Mouse (Mus musculus): ENCODE data around the gene Lce3f. TPM values are rescaled to one million over a fixed set of nuclear protein-coding genes. Genes with fewer than 3 reads are reported as not detected.
A peak's percentile ranks its signal among the peaks of the same experiment; 100 is the strongest.

The Lce3f gene
- polyA plus RNA-seq, 1 experiment from 2014 or later, result not detected

- Histone ChIP-seq H3K27me3 (ENCODE audit: control insufficient read depth, insufficient read depth, low read length) (no peaks in the 10 kb centered on the region), H3K36me3 (ENCODE audit: control insufficient read depth, insufficient read depth, low read length) (no peaks in the 10 kb centered on the region), H3K4me2 (ENCODE audit: low read length) (peak overlapping the region; percentile 87), H3K4me1 (ENCODE audit: control insufficient read depth in 2 of 2, insufficient read depth in 2 of 2, low read length in 2 of 2) (no peaks in the 10 kb centered on the region), H3K9me3 (ENCODE audit: control insufficient read depth, low read length) (no peaks in the 10 kb centered on the region), H3K9ac (ENCODE audit: low read length) (peak overlapping the region; percentile 61), H3K27ac (replicated peaks in 1 of 2; ENCODE audit: control insufficient read depth in 1 of 2, insufficient read depth in 1 of 2, low read depth in 2 of 2, low read length in 2 of 2) (no peak overlapping the region), H3K4me3 (ENCODE audit: control insufficient read depth in 1 of 2, insufficient read depth in 1 of 2, low read depth in 1 of 2, low read length in 2 of 2) (peak overlapping the region; percentile 51 to 54)
- 2% methylated on average over 23 of the region's 24 CpGs for WGBS
- 0 out of 2 replicates have a peak, but pooled peaks have one; percentile 31 for ATAC-seq (ENCODE audit: insufficient number of reproducible peaks, insufficient read depth, low FRiP score, low read depth)
Observed at GRCm38 (mm10) chr3:93014378-93014801, 22.4 kb downstream of the Lce3f start.

- Histone ChIP-seq H3K4me2 (ENCODE audit: low read length) (peak overlapping the region; percentile 87), H3K36me3 (ENCODE audit: control insufficient read depth, insufficient read depth, low read length) (no peaks in the 10 kb centered on the region), H3K9ac (ENCODE audit: low read length) (peak overlapping the region; percentile 61), H3K27me3 (ENCODE audit: control insufficient read depth, insufficient read depth, low read length) (no peaks in the 10 kb centered on the region), H3K27ac (replicated peaks in 1 of 2; ENCODE audit: control insufficient read depth in 1 of 2, insufficient read depth in 1 of 2, low read depth in 2 of 2, low read length in 2 of 2) (no peak overlapping the region), H3K4me3 (ENCODE audit: control insufficient read depth in 1 of 2, insufficient read depth in 1 of 2, low read depth in 1 of 2, low read length in 2 of 2) (peak overlapping the region; percentile 51 to 54; a peak in 3 of 4 replicates), H3K4me1 (ENCODE audit: control insufficient read depth in 2 of 2, insufficient read depth in 2 of 2, low read length in 2 of 2) (no peaks in the 10 kb centered on the region), H3K9me3 (ENCODE audit: control insufficient read depth, low read length) (no peaks in the 10 kb centered on the region)
- no peak for ATAC-seq (ENCODE audit: insufficient number of reproducible peaks, insufficient read depth, low FRiP score, low read depth)
- 29% methylated on average over 5 of the region's 5 CpGs for WGBS
Observed at GRCm38 (mm10) chr3:93014871-93015270, 22.8 kb downstream of the Lce3f start.

GRCm38 (mm10) chr3:93015460-93016104, 23.6 kb downstream of the Lce3f start, which contains the start of gene Crct1:
Gene Crct1, minus strand, starts transcription at chr3:93015687.
- Histone ChIP-seq H3K4me2 (ENCODE audit: low read length) (peak within 1 kb of the TSS; percentile 87), H3K27me3 (ENCODE audit: control insufficient read depth, insufficient read depth, low read length) (no peaks in the 10 kb centered on the region), H3K9me3 (ENCODE audit: control insufficient read depth, low read length) (no peaks in the 10 kb centered on the region), H3K27ac (replicated peaks in 1 of 2; ENCODE audit: control insufficient read depth in 1 of 2, insufficient read depth in 1 of 2, low read depth in 2 of 2, low read length in 2 of 2) (no peak within 1 kb of the TSS), H3K9ac (ENCODE audit: low read length) (peak within 1 kb of the TSS; percentile 61), H3K4me3 (ENCODE audit: control insufficient read depth in 1 of 2, insufficient read depth in 1 of 2, low read depth in 1 of 2, low read length in 2 of 2) (peak within 1 kb of the TSS; percentile 51 to 54), H3K36me3 (ENCODE audit: control insufficient read depth, insufficient read depth, low read length) (no peaks in the 10 kb centered on the region), H3K4me1 (ENCODE audit: control insufficient read depth in 2 of 2, insufficient read depth in 2 of 2, low read length in 2 of 2) (no peaks in the 10 kb centered on the region)
- ATAC-seq (ENCODE audit: insufficient number of reproducible peaks, insufficient read depth, low FRiP score, low read depth), result no peak
- 48% methylated on average over 4 of the region's 4 CpGs for WGBS

GRCm38 (mm10) chr3:93018960-93019359, 26.9 kb downstream of the Lce3f start, which contains the start of gene Lce1m:
Gene Lce1m, minus strand, starts transcription at chr3:93019060.
- ATAC-seq (ENCODE audit: insufficient number of reproducible peaks, insufficient read depth, low FRiP score, low read depth), result no peak
- 82% methylated on average over 2 of the region's 2 CpGs for WGBS

GRCm38 (mm10) chr3:93021171-93021570, 29.1 kb downstream of the Lce3f start:
- no peak overlapping the region for H3K27ac ChIP-seq (replicated peaks in 1 of 2; ENCODE audit: control insufficient read depth in 1 of 2, insufficient read depth in 1 of 2, low read depth in 2 of 2, low read length in 2 of 2)
- H3K4me1 ChIP-seq (ENCODE audit: control insufficient read depth in 2 of 2, insufficient read depth in 2 of 2, low read length in 2 of 2), result peaks cover 0 to 2% of the 10 kb centered on the region in 2 experiments; a peak in 1 of 4 replicates
- ATAC-seq (ENCODE audit: insufficient number of reproducible peaks, insufficient read depth, low FRiP score, low read depth), result no peak

More at GRCm38 (mm10) chr3:93018960-93019359, 26.9 kb downstream of the Lce3f start, which contains the start of gene Lce1m:
- Histone ChIP-seq H3K4me3 (ENCODE audit: control insufficient read depth in 1 of 2, insufficient read depth in 1 of 2, low read depth in 1 of 2, low read length in 2 of 2) (no peak within 1 kb of the TSS), H3K9ac (ENCODE audit: low read length) (no peak within 1 kb of the TSS), H3K27me3 (ENCODE audit: control insufficient read depth, insufficient read depth, low read length) (no peaks in the 10 kb centered on the region), H3K36me3 (ENCODE audit: control insufficient read depth, insufficient read depth, low read length) (no peaks in the 10 kb centered on the region), H3K4me1 (ENCODE audit: control insufficient read depth in 2 of 2, insufficient read depth in 2 of 2, low read length in 2 of 2) (no peaks in the 10 kb centered on the region), H3K9me3 (ENCODE audit: control insufficient read depth, low read length) (no peaks in the 10 kb centered on the region), H3K4me2 (ENCODE audit: low read length) (no peak within 1 kb of the TSS), H3K27ac (replicated peaks in 1 of 2; ENCODE audit: control insufficient read depth in 1 of 2, insufficient read depth in 1 of 2, low read depth in 2 of 2, low read length in 2 of 2) (no peak within 1 kb of the TSS)

GRCm38 (mm10) chr3:93023411-93024184, 31.6 kb downstream of the Lce3f start:
- no peak overlapping the region for H3K27ac ChIP-seq (replicated peaks in 1 of 2; ENCODE audit: control insufficient read depth in 1 of 2, insufficient read depth in 1 of 2, low read depth in 2 of 2, low read length in 2 of 2)
- H3K4me3 ChIP-seq (ENCODE audit: control insufficient read depth in 1 of 2, insufficient read depth in 1 of 2, low read depth in 1 of 2, low read length in 2 of 2), result no peak overlapping the region
- H3K4me1 ChIP-seq (ENCODE audit: control insufficient read depth in 2 of 2, insufficient read depth in 2 of 2, low read length in 2 of 2), result peaks cover 0 to 2% of the 10 kb centered on the region in 2 experiments; a peak in 1 of 4 replicates
- H3K36me3 ChIP-seq (ENCODE audit: control insufficient read depth, insufficient read depth, low read length), result no peaks in the 10 kb centered on the region
- H3K9me3 ChIP-seq (ENCODE audit: control insufficient read depth, low read length), result no peaks in the 10 kb centered on the region
- H3K4me2 ChIP-seq (ENCODE audit: low read length), result no peak overlapping the region
- no peak overlapping the region for H3K9ac ChIP-seq (ENCODE audit: low read length)
- 61% methylated on average over 3 of the region's 3 CpGs for WGBS
- ATAC-seq (ENCODE audit: insufficient number of reproducible peaks, insufficient read depth, low FRiP score, low read depth), result no peak
- H3K27me3 ChIP-seq (ENCODE audit: control insufficient read depth, insufficient read depth, low read length), result no peaks in the 10 kb centered on the region

More at GRCm38 (mm10) chr3:93021171-93021570, 29.1 kb downstream of the Lce3f start:
- no peaks in the 10 kb centered on the region for H3K36me3 ChIP-seq (ENCODE audit: control insufficient read depth, insufficient read depth, low read length)
- no peak overlapping the region for H3K4me2 ChIP-seq (ENCODE audit: low read length)
- H3K9me3 ChIP-seq (ENCODE audit: control insufficient read depth, low read length), result no peaks in the 10 kb centered on the region
- 88% methylated on average over 1 of the region's 1 CpGs for WGBS
- no peaks in the 10 kb centered on the region for H3K27me3 ChIP-seq (ENCODE audit: control insufficient read depth, insufficient read depth, low read length)
- no peak overlapping the region for H3K4me3 ChIP-seq (ENCODE audit: control insufficient read depth in 1 of 2, insufficient read depth in 1 of 2, low read depth in 1 of 2, low read length in 2 of 2)
- H3K9ac ChIP-seq (ENCODE audit: low read length), result no peak overlapping the region

GRCm38 (mm10) chr3:93025486-93025885, 33.5 kb downstream of the Lce3f start:
- no peak for ATAC-seq (ENCODE audit: insufficient number of reproducible peaks, insufficient read depth, low FRiP score, low read depth)
- no peak overlapping the region for H3K9ac ChIP-seq (ENCODE audit: low read length)
- no peaks in the 10 kb centered on the region for H3K9me3 ChIP-seq (ENCODE audit: control insufficient read depth, low read length)
- no peaks in the 10 kb centered on the region for H3K36me3 ChIP-seq (ENCODE audit: control insufficient read depth, insufficient read depth, low read length)
- no peak overlapping the region for H3K4me2 ChIP-seq (ENCODE audit: low read length)
- H3K4me3 ChIP-seq (ENCODE audit: control insufficient read depth in 1 of 2, insufficient read depth in 1 of 2, low read depth in 1 of 2, low read length in 2 of 2), result no peak overlapping the region
- no peak overlapping the region for H3K27ac ChIP-seq (replicated peaks in 1 of 2; ENCODE audit: control insufficient read depth in 1 of 2, insufficient read depth in 1 of 2, low read depth in 2 of 2, low read length in 2 of 2)
- peaks cover 0 to 2% of the 10 kb centered on the region in 2 experiments; a peak in 1 of 4 replicates for H3K4me1 ChIP-seq (ENCODE audit: control insufficient read depth in 2 of 2, insufficient read depth in 2 of 2, low read length in 2 of 2)
- H3K27me3 ChIP-seq (ENCODE audit: control insufficient read depth, insufficient read depth, low read length), result no peaks in the 10 kb centered on the region
- WGBS, result 39% methylated on average over 2 of the region's 2 CpGs
